Mouse (Mus musculus): ENCODE data around the gene Olfr67.

DNA sequence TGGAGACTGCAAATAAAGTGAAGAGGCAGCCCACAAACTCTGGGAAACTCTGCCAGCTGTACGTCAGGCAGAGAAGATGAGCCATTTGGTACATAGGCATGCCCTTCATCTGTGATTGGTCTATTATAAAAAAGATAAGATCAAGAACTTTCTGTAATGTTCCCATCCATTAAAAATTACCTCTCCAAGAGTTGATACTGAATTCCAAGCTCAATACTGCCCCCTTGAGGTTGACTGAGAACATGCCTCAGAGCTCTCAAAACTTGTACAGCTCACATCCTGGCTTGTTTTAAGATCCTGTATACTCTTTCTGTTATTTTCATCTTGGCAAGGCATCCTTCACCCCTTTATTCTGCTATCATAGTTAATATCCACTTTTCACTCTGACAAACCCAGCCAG, 15.2 kb upstream of the Olfr67 start:
- TF ChIP-seq GATA1 (IDR thresholded peaks at IDR 0.05; ENCODE audit: low read length) (no peak), TAL1 (IDR thresholded peaks at IDR 0.05; ENCODE audit: low read length) (no peak)

All from erythroblast, embryonic 14.5 days (primary cell).